Mouse (Mus musculus) CH12.LX (cell line): Measurements from ENCODE around the gene She. TPM values are rescaled to one million over a fixed set of nuclear protein-coding genes. Genes with fewer than 3 reads are reported as not detected.

ENCODE experiments used
- DNase-seq: peaks from one replicate; pipeline ENCODE4 v3.0.0-alpha.2; 2013; ENCODE audit errors: extremely low read depth
- H3K27ac ChIP-seq: 2 replicates; pipeline ENCODE4 v1.5.1; 2012; ENCODE audit warnings: low read depth, mild to moderate bottlenecking, control low read depth, moderate library complexity; ENCODE audit not compliant: insufficient read depth
- H3K27me3 ChIP-seq: replicated peaks from 2 replicates; pipeline ENCODE3; 2012; ENCODE audit warnings: inconsistent platforms
- H3K36me3 ChIP-seq, 2 experiments: replicated peaks in 1 of 2; 2 replicates each; pipeline versions ENCODE3 to v1.6.1; 2012; ENCODE audit warnings: inconsistent platforms in 1 of 2, low read length in 1 of 2, mild to moderate bottlenecking in 1 of 2, mixed read lengths in 1 of 2, moderate library complexity in 1 of 2; ENCODE audit not compliant: control insufficient read depth in 1 of 2, insufficient read depth in 1 of 2
- H3K4me1 ChIP-seq, 2 experiments: 2 replicates each; pipeline ENCODE4 v1.6.1; 2012; ENCODE audit warnings: inconsistent platforms in 1 of 2, moderate library complexity in 1 of 2; ENCODE audit not compliant: insufficient read depth in 2 of 2, control insufficient read depth in 1 of 2
- H3K4me2 ChIP-seq: 2 replicates; pipeline ENCODE4 v1.6.1; 2012; ENCODE audit warnings: low read depth, mild to moderate bottlenecking, control low read depth; ENCODE audit not compliant: poor library complexity, insufficient read depth, severe bottlenecking
- H3K4me3 ChIP-seq, 3 experiments: fragments of 150-350 bp in 1 of 3; sonication (generic) in 1 of 3; replicated peaks in 1 of 3; 2 replicates each; pipeline versions ENCODE3 to v1.5.1; 2011 to 2012; ENCODE audit warnings: low read depth in 2 of 3, low read length in 2 of 3, mild to moderate bottlenecking in 2 of 3, moderate library complexity in 2 of 3, control low read depth in 1 of 3, improper control_type of control experiment in 1 of 3, inconsistent platforms in 1 of 3, mixed read lengths in 1 of 3; ENCODE audit not compliant: poor library complexity in 1 of 3
- H3K79me2 ChIP-seq: replicated peaks from 2 replicates; pipeline ENCODE4 v1.6.1; 2012; ENCODE audit warnings: mild to moderate bottlenecking, moderate library complexity; ENCODE audit not compliant: control insufficient read depth, poor library complexity, insufficient read depth, severe bottlenecking; ENCODE audit errors: extremely low read depth
- H3K9ac ChIP-seq: 2 replicates; pipeline ENCODE4 v1.6.1; 2012; ENCODE audit warnings: low read depth, mild to moderate bottlenecking, control low read depth, moderate library complexity; ENCODE audit not compliant: insufficient read depth
- H3K9me3 ChIP-seq: replicated peaks from 2 replicates; pipeline ENCODE3; 2012; ENCODE audit warnings: low read length, inconsistent platforms, mixed read lengths
- CHD2 ChIP-seq: IDR thresholded peaks from 2 replicates; pipeline ENCODE4 v1.6.1; 2011; ENCODE audit warnings: low read length, improper control_type of control experiment
- E2F4 ChIP-seq: IDR thresholded peaks from 2 replicates; pipeline ENCODE4 v1.6.1; 2011; ENCODE audit warnings: low read depth, low read length, improper control_type of control experiment; ENCODE audit not compliant: insufficient replicate concordance
- ETS1 ChIP-seq: conservative IDR thresholded peaks from 2 replicates; pipeline ENCODE4 v1.6.1; 2012; ENCODE audit warnings: low read depth, mild to moderate bottlenecking, inconsistent platforms, low read length, improper control_type of control experiment, moderate library complexity
- GABPA ChIP-seq: IDR thresholded peaks from 2 replicates; pipeline ENCODE4 v1.6.1; 2012; ENCODE audit warnings: low read depth, low read length, improper control_type of control experiment, inconsistent platforms; ENCODE audit not compliant: insufficient replicate concordance
- IRF4 ChIP-seq: IDR thresholded peaks from 2 replicates; pipeline ENCODE4 v1.6.1; 2014; ENCODE audit warnings: low read depth, mild to moderate bottlenecking, inconsistent platforms, low read length, improper control_type of control experiment
- JUND ChIP-seq: conservative IDR thresholded peaks from 2 replicates; pipeline ENCODE4 v1.6.1; 2011; ENCODE audit warnings: low read depth, low read length, improper control_type of control experiment
- KAT2A ChIP-seq: IDR thresholded peaks from 2 replicates; pipeline ENCODE4 v1.6.1; 2012; ENCODE audit warnings: low read length, improper control_type of control experiment, inconsistent platforms; ENCODE audit not compliant: insufficient replicate concordance
- MAZ ChIP-seq: IDR thresholded peaks from 2 replicates; pipeline ENCODE4 v1.6.1; 2012; ENCODE audit warnings: low read depth, mild to moderate bottlenecking, inconsistent platforms, low read length, improper control_type of control experiment, moderate library complexity
- MEF2A ChIP-seq: IDR thresholded peaks from 2 replicates; pipeline ENCODE4 v1.6.1; 2014; ENCODE audit warnings: low read depth, mild to moderate bottlenecking, inconsistent platforms, low read length, improper control_type of control experiment, borderline replicate concordance
- MXI1 ChIP-seq: IDR thresholded peaks from 2 replicates; pipeline ENCODE4 v1.6.1; 2011; ENCODE audit warnings: mild to moderate bottlenecking, low read depth, low read length, improper control_type of control experiment
- MYC ChIP-seq: IDR thresholded peaks from 2 replicates; pipeline ENCODE4 v1.6.1; 2011; ENCODE audit warnings: low read depth, mild to moderate bottlenecking, improper control_type of control experiment, low read length
- POLR2AphosphoS2 ChIP-seq: IDR thresholded peaks from 2 replicates; pipeline ENCODE4 v1.6.1; 2011; ENCODE audit warnings: low read depth, low read length, improper control_type of control experiment
- RAD21 ChIP-seq: IDR thresholded peaks from 2 replicates; pipeline ENCODE4 v1.6.1; 2011; ENCODE audit warnings: low read depth, mild to moderate bottlenecking, low read length, improper control_type of control experiment, moderate library complexity
- SMC3 ChIP-seq: IDR thresholded peaks from 2 replicates; pipeline ENCODE4 v1.6.1; 2011; ENCODE audit warnings: low read depth, low read length, improper control_type of control experiment
- TBP ChIP-seq: conservative IDR thresholded peaks from 2 replicates; pipeline ENCODE4 v1.6.1; 2011; ENCODE audit warnings: low read depth, low read length, improper control_type of control experiment
- TCF12 ChIP-seq: IDR thresholded peaks from 2 replicates; pipeline ENCODE4 v1.6.1; 2014; ENCODE audit warnings: low read depth, mild to moderate bottlenecking, inconsistent platforms, low read length, improper control_type of control experiment
- ZMIZ1 ChIP-seq: IDR thresholded peaks from 2 replicates; pipeline ENCODE4 v1.6.1; 2012; ENCODE audit warnings: low read depth, mild to moderate bottlenecking, inconsistent platforms, low read length, improper control_type of control experiment
- ZNF384 ChIP-seq: IDR thresholded peaks from 2 replicates; pipeline ENCODE4 v1.6.1; 2012; ENCODE audit warnings: low read depth, low read length, improper control_type of control experiment, inconsistent platforms
- dilution Hi-C: fragments of 300-500 bp; cut with MboI; formaldehyde crosslinking; loops from 2 replicates; pipeline ENCODE4 v1.14.3; 2020; ENCODE audit warnings: low sequenced_read_pairs; ENCODE audit not compliant: extremely low pct_unique_long_range_greater_than_20kb, extremely low pct_ligation_motif_present
- in situ Hi-C: fragments of 300-500 bp; cut with MboI; formaldehyde crosslinking; loops from 3 replicates; pipeline ENCODE4 v1.14.3; 2019; ENCODE audit warnings: low sequenced_read_pairs, low pct_ligation_motif_present, low pct_unique_long_range_greater_than_20kb, mixed read lengths
- polyA plus RNA-seq: library from polyadenylated mRNA; unstranded; fragments of >175 nt; gene quantifications from 2 replicates; pipeline ENCODE4 v1.2.1, GENCODE M21; 2012; ENCODE audit warnings: low read depth; ENCODE audit not compliant: insufficient read length
- total RNA-seq, 2 experiments: library from RNA; depleted of rRNA; stranded (reverse); fragments of 300-350 nt in 1 of 2; fragments of >200 nt in 1 of 2; gene quantifications; 2 replicates each; pipeline ENCODE4 v1.2.3; 2012 to 2014

The She gene
- total and polyA plus RNA-seq, 3 experiments, result not detected

DNA sequence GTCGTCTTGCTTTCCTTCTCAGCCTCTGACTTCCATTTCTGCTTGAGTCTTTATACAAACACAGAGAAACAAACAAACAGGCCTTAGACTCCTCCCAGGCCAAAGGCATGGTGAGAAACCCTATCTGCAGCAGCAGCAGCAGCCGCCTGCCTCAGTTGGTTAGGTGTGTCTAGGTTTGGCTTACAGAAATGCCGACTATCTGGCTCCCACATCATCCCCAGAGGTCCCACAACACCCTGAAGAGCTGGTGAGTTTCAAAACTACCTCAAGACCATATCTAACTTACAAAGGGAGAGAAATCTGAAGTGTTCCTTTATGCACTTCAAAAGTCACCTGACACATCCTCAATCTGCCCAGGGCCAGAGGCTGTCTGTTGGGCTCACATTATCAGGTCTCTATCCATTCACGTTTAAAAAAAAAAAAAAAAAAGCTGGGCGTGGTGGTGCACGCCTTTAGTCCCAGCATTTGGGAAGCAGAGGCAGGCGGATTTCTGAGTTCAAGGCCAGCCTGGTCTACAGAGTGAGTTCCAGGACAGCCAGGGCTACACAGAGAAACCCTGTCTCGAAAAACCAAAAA lies 40.3 kb downstream of the She start:
- Histone ChIP-seq H3K9me3 (peaks cover 7% of the 10 kb centered on the region), H3K79me2 (no peaks in the 10 kb centered on the region), H3K4me3 (no peak overlapping the region), H3K4me1 (peaks cover 4 to 43% of the 10 kb centered on the region in 2 experiments; a peak in 3 of 4 replicates), H3K36me3 (peaks cover 0 to 2% of the 10 kb centered on the region in 2 experiments), H3K27ac (peak overlapping the region; percentile 88), H3K27me3 (peaks cover 2% of the 10 kb centered on the region), H3K4me2 (peak overlapping the region; percentile 78; the same call in 1 of the 2 replicates), H3K9ac (no peak overlapping the region)
- no peak for DNase-seq
- dilution Hi-C loops, result no loop called here
- TF ChIP-seq POLR2AphosphoS2 (no peak), MXI1 (0 out of 2 replicates have a peak, but pooled peaks have one; percentile 4), TBP (no peak), E2F4 (no peak), ETS1 (no peak)
- in situ Hi-C loops, result loop anchor here (5.0 kb wide), 1 partner anchor 41 kb away; the partner anchor contains the start of gene Il6ra

GRCm38 (mm10) chr3:89872209-89872608 lies 41.0 kb downstream of the She start:
- dilution Hi-C loops, result no loop called here
- no peak overlapping the region for H3K4me2 ChIP-seq
- H3K9ac ChIP-seq, result no peak overlapping the region
- H3K79me2 ChIP-seq, result no peaks in the 10 kb centered on the region
- H3K4me1 ChIP-seq, result peaks cover 4 to 51% of the 10 kb centered on the region in 2 experiments; a peak in 3 of 4 replicates
- no peak for DNase-seq
- H3K27ac ChIP-seq, result no peak overlapping the region
- TF ChIP-seq TCF12 (no peak), KAT2A (no peak), ZMIZ1 (no peak), MYC (no peak), SMC3 (no peak), GABPA (no peak), CHD2 (no peak), ZNF384 (no peak), MEF2A (no peak), ETS1 (no peak), JUND (no peak), MAZ (no peak), IRF4 (no peak), RAD21 (no peak)
- H3K4me3 ChIP-seq, result no peak overlapping the region
- in situ Hi-C loops, result loop anchor here (5.0 kb wide), 1 partner anchor 40 kb away; the partner anchor contains the start of gene Il6ra
- H3K9me3 ChIP-seq, result peaks cover 7% of the 10 kb centered on the region
- H3K36me3 ChIP-seq, result peaks cover 0 to 3% of the 10 kb centered on the region in 2 experiments
- H3K27me3 ChIP-seq, result no peaks in the 10 kb centered on the region
